Mouse (Mus musculus) CD4-positive naive resting alpha-beta T cell, adult 76 days (primary cell): ENCODE measurements around the gene Gm5930. TPM values are rescaled to one million over a fixed set of nuclear protein-coding genes. Genes with fewer than 3 reads are reported as not detected.

Experiments used
- total RNA-seq: library from RNA; stranded (reverse); gene quantifications from one replicate; pipeline ENCODE4 v1.2.4, GENCODE M21; 2023

Gm5930 gene
- not detected for total RNA-seq

GRCm38 (mm10) chr14:44338484-44338883 is at the start of gene Gm5930:
Gm5930 (minus strand) TSS chr14:44338584.

GRCm38 (mm10) chr14:44365057-44365456 is 26.7 kb upstream of the Gm5930 start, which contains the start of gene Gm8229:
Gm8229 (plus strand) TSS chr14:44365357.

GRCm38 (mm10) chr14:44285280-44285679 is 53.1 kb downstream of the Gm5930 start, which contains the start of gene Gm8220:
Gm8220 (plus strand) TSS chr14:44285580.

Other genes with a start within 250 kb of the Gm5930 start
- 2.0 TPM for gene Ear2, start 235.9 kb downstream of the Gm5930 start, total RNA-seq
- gene Gm3327, start 214.7 kb downstream of the Gm5930 start, total RNA-seq, result not detected
- gene Gm8212, start 140.9 kb downstream of the Gm5930 start, total RNA-seq, result not detected
- gene 4930503E14Rik, start 125.3 kb downstream of the Gm5930 start, total RNA-seq, result not detected
- gene Gm8220, start 53.0 kb downstream of the Gm5930 start, total RNA-seq, result not detected
- not detected for gene Gm8229, start 26.8 kb upstream of the Gm5930 start, total RNA-seq
- gene Gm3371, start 72.1 kb upstream of the Gm5930 start, total RNA-seq, result not detected
- gene Gm8232, start 95.1 kb upstream of the Gm5930 start, total RNA-seq, result not detected
- gene BC061237, start 153.9 kb upstream of the Gm5930 start, total RNA-seq, result not detected
- gene Gm17093, start 179.7 kb upstream of the Gm5930 start, total RNA-seq, result not detected
- not detected for gene Gm8247, start 244.6 kb upstream of the Gm5930 start, total RNA-seq